Mouse (Mus musculus) testis, adult 2 months (tissue): ENCODE measurements around the gene Sppl2c.

ENCODE experiments used
- CTCF ChIP-seq: fragments of 200-500 bp; IDR thresholded peaks from 2 replicates; pipeline ENCODE4 v1.5.1; 2012; ENCODE audit warnings: low read depth, mild to moderate bottlenecking, inconsistent platforms, low read length, moderate library complexity; ENCODE audit not compliant: control insufficient read depth, insufficient read depth, insufficient replicate concordance
- POLR2A ChIP-seq: fragments of 200-500 bp; IDR thresholded peaks from 2 replicates; pipeline ENCODE4 v1.6.1; 2012; ENCODE audit warnings: low read depth, mild to moderate bottlenecking, inconsistent platforms, low read length, moderate library complexity; ENCODE audit not compliant: control insufficient read depth

- TF ChIP-seq CTCF: no peak
- no peak for TF ChIP-seq POLR2A
Observed at GRCm38 (mm10) chr11:104195382-104195781, 9.3 kb downstream of the Sppl2c start.
